Mouse (Mus musculus) Patski (cell line): ENCODE results near the gene Fam205c. TPM values are rescaled to one million over a fixed set of nuclear protein-coding genes. Genes with fewer than 3 reads are reported as not detected.
"Not testable (repeated sequence)": the region's sequence is repeated elsewhere in the genome, so short reads cannot be mapped to it uniquely, and the experiment has no call there.

Source experiments
- ATAC-seq: fragments of 100-300 bp; one replicate; pipeline ENCODE4 v1.8.0; 2021
- CTCF ChIA-PET: fragments of 350-600 bp; sonication (Branson Sonifier 250); formaldehyde crosslinking; loops from one replicate; lab custom pipeline; 2022; ENCODE audit warnings: inconsistent platforms; lab: Charles Lee
- POLR2A ChIA-PET: fragments of 350-600 bp; sonication (Branson Sonifier 250); formaldehyde crosslinking; loops from one replicate; lab custom pipeline; 2022; ENCODE audit warnings: antibody characterized with exemption, inconsistent platforms; lab: Charles Lee
- DNase-seq: peaks from one replicate; pipeline ENCODE4 v3.0.0-alpha.2; 2011; ENCODE audit warnings: low read depth, low spot score
- H3K27me3 ChIP-seq: fragments of 371-371 bp; one replicate; pipeline ENCODE4 v1.5.1; 2021
- CTCF ChIP-seq: fragments of 100-300 bp; IDR thresholded peaks from one replicate; pipeline ENCODE4 v1.5.1; 2021
- in situ Hi-C: fragments of 300-500 bp; cut with MboI; formaldehyde crosslinking; loops from 3 replicates; pipeline ENCODE4 v1.11.1; 2018; ENCODE audit warnings: low pct_unique_long_range_greater_than_20kb, mixed read lengths
- polyA plus RNA-seq: library from polyadenylated mRNA; unstranded; gene quantifications from one replicate; pipeline ENCODE4 v1.2.3, GENCODE M21; 2021

Fam205c gene
- polyA plus RNA-seq, 1 experiment from 2014 or later: not detected

DNA sequence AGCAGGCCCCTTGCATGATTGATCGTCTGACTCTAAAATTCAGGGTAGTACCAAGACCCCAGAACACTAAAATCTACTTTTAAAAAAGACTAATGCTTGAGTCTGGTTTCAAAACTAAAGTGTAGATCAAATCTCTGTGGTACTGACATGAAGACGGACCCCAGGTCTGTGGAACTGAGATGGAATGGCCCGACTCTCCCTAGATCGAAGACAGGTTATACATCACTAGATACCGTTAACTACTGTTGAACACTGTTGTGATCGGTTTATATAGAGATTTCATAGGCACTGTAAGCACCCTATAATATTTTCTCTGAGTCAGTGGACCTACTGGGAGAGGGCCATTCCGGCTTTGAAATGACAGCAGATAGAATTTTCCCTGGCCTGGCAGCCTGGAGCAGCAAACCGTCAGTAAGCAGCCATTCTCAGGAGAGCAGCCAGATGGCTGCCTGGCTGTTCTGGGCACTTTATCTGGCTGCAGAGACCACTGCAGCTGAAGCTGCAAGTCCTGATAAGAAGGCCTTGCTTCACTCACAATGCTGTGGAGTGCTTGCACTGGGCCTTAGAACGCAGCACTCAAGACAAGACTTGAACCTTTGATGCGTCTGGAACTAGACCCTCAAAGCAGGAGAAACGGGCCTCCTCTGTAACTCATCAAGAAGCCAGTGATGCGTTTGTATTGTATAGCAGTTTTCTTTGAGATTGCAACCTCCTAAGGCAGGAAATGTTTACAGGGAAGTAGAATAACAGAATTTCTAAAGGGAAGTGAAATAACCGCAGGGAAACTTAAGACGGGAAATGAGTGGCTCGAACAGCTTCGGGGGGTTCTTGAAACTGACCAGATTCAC, 6.0 kb upstream of the Fam205c start:
- ATAC-seq: no peak
- ChIA-PET POLR2A (no interaction called here), CTCF (interaction anchor here (0.8 kb wide), 1 partner anchor 75 kb away, joined by 3 read pairs; no protein-coding TSS in a partner anchor)
- H3K27me3 ChIP-seq: peaks cover 12% of the 10 kb centered on the region
- in situ Hi-C loops: loop anchor here (5.0 kb wide), 1 partner anchor 82 kb away; no protein-coding TSS in a partner anchor
- no peak for TF ChIP-seq CTCF
- DNase-seq: no peak

DNA sequence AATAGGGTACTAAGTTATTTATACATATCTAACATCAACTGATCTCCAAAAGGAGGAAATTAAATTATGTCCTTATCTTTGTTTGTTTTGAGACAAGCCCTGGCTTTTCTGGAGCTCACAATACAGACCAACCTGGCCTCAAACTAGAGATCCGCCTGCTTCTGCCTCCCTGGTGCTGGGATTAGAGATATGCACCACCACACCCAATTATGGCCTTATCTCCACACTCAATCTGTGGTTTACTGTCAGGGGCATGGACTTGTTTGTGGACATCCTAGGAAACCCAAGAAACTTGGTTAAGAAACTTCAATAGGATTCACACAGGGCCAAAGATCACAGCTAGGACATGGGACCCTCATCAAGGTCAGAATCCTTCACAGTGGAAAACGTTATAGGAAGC, 3.6 kb upstream of the Fam205c start:
- in situ Hi-C loops: loop anchor here (5.0 kb wide), 1 partner anchor 85 kb away; no protein-coding TSS in a partner anchor
- no peak for TF ChIP-seq CTCF
- ATAC-seq: no peak
- H3K27me3 ChIP-seq: peaks cover 26% of the 10 kb centered on the region
- no peak for DNase-seq
- ChIA-PET CTCF (interaction anchor here (1.5 kb wide), 1 partner anchor 84 kb away, joined by 3 read pairs; no protein-coding TSS in a partner anchor), POLR2A (no interaction called here)

DNA sequence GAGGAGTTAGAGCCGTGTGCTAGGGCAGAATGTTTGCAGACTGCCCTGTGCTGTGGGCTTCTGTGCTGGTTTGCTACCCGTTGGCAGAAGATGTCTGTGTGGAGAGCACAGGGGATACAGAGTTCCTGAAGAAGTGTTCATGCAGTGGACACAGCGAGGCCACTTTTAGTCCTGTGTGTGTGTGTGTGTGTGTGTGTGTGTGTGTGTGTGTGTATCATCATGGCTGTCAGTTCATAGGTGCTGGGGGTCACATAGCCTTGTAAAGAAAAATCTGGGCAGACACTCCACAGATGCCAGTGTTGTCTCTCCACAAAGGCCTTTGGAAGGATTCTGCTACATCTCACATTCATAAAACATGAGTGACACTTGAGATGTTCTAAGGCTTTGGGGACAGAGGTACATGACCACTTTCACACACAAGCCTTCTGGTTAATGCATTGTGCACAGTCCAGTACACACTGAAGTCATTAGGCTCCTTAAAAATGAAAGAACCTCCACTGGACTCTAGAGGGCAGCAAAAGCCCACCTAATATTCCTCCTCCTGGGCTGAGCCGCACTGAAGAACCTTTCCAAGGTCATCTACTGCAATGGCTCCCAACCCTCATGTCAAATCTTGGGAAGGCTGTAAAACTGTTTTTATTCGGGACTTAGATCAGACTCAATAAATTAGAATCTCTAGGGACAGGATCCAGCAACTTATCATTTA, 2.7 kb upstream of the Fam205c start:
- TF ChIP-seq CTCF: no peak
- in situ Hi-C loops: loop anchor here (5.0 kb wide), 1 partner anchor 86 kb away; no protein-coding TSS in a partner anchor
- DNase-seq (no peak), ATAC-seq (no peak)
- H3K27me3 ChIP-seq: peaks cover 26% of the 10 kb centered on the region
- ChIA-PET POLR2A (no interaction called here), CTCF (no interaction called here)

GRCm38 (mm10) chr4:42872746-42873435, 1.1 kb downstream of the Fam205c start:
- DNase-seq: no peak
- H3K27me3 ChIP-seq: peaks cover 30% of the 10 kb centered on the region
- in situ Hi-C loops: no loop called here
- CTCF ChIA-PET: no interaction called here
- no peak for ATAC-seq
- POLR2A ChIA-PET: no interaction called here
- TF ChIP-seq CTCF: no peak

GRCm38 (mm10) chr4:42872151-42872550, 1.9 kb downstream of the Fam205c start:
- in situ Hi-C loops: no loop called here

GRCm38 (mm10) chr4:42870748-42871147, 3.3 kb downstream of the Fam205c start:
- POLR2A ChIA-PET: no interaction called here
- no peak for TF ChIP-seq CTCF
- ATAC-seq: no peak
- CTCF ChIA-PET: no interaction called here
- in situ Hi-C loops: no loop called here
- DNase-seq: no peak
- H3K27me3 ChIP-seq: peaks cover 43% of the 10 kb centered on the region

More at GRCm38 (mm10) chr4:42872151-42872550, 1.9 kb downstream of the Fam205c start:
- no peak for ATAC-seq
- DNase-seq: no peak
- POLR2A ChIA-PET: no interaction called here
- H3K27me3 ChIP-seq: peaks cover 38% of the 10 kb centered on the region
- CTCF ChIA-PET: interaction anchor here (1.0 kb wide), 1 partner anchor 67 kb away, joined by 3 read pairs; no protein-coding TSS in a partner anchor
- TF ChIP-seq CTCF: no peak

DNA sequence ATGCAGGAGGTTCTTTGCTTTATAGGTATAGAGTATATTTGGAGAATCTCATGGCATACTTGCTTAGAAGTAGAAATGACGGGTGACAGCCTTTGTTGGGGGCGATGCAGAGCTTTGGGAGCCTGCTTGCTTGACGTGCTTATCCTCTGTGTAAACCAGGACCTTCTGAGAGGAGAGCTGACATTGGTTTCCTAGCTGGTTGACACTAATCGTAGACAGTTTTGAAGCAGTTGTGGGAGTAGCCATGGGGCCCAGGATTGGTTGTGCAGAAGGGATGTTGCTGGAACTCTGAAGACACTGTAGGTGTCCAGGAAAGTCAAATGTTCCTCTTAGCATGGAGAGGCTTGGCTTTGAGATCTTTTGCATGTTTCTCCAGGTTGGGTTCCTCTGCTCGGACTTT, 5.8 kb downstream of the Fam205c start:
- ATAC-seq (no peak), DNase-seq (no peak)
- H3K27me3 ChIP-seq: peaks cover 27% of the 10 kb centered on the region
- ChIA-PET POLR2A (no interaction called here), CTCF (no interaction called here)
- TF ChIP-seq CTCF: no peak
- in situ Hi-C loops: no loop called here

- DNase-seq: no peak
- in situ Hi-C loops: no loop called here
- ATAC-seq: no peak
- POLR2A ChIA-PET: no interaction called here
- H3K27me3 ChIP-seq: peaks cover 24% of the 10 kb centered on the region
- CTCF ChIA-PET: no interaction called here
- no peak for TF ChIP-seq CTCF
Observed at GRCm38 (mm10) chr4:42867390-42867789, 6.6 kb downstream of the Fam205c start.

GRCm38 (mm10) chr4:42863487-42863886, 10.5 kb downstream of the Fam205c start:
- CTCF ChIA-PET, DNase-seq, POLR2A ChIA-PET, ATAC-seq, in situ Hi-C loops: not testable (repeated sequence)
- H3K27me3 ChIP-seq: peaks cover 15% of the 10 kb centered on the region

GRCm38 (mm10) chr4:42860483-42860882, 13.6 kb downstream of the Fam205c start:
- POLR2A ChIA-PET, ATAC-seq, DNase-seq, CTCF ChIA-PET, H3K27me3 ChIP-seq, in situ Hi-C loops: not testable (repeated sequence)

GRCm38 (mm10) chr4:42856671-42857070, 17.4 kb downstream of the Fam205c start, which contains the start of gene Gm12394:
Gene Gm12394 (minus strand): TSS chr4:42856771.
- POLR2A ChIA-PET, CTCF ChIA-PET, ATAC-seq, DNase-seq, H3K27me3 ChIP-seq, in situ Hi-C loops: not testable (repeated sequence)

DNA sequence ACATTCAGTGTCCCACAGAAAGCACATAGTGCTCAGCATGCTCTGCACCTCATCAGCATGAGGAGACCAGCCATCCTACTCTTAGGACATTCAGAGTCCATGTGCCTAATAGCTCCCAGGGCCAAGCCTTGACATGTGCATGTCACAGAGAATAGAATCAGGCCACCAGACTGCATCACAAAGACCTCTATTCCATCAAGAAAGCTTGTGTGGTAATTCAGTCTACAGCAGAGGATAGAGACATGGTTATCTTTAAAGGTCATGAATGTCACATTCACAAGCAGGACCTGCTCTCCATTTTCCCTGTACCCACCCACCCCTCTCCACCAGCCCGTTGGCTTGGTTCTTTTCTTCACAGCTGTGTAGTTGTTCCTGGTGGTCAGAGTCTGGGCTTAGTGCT, 20.2 kb downstream of the Fam205c start, which contains the start of gene Fam205a1:
Gene Fam205a1, minus strand, starts transcription at position 101 of the 400 bp plus-strand sequence.
- in situ Hi-C loops, H3K27me3 ChIP-seq, CTCF ChIA-PET, POLR2A ChIA-PET, ATAC-seq, DNase-seq: not testable (repeated sequence)
